Mouse (Mus musculus) heart, adult 2 months (tissue): Measurements from ENCODE around the gene Ip6k3.

Source experiments
- EP300 ChIP-seq: fragments of 200-500 bp; IDR thresholded peaks from 2 replicates; pipeline ENCODE4 v1.6.1; 2011; ENCODE audit warnings: low read depth, low read length, control low read depth; ENCODE audit not compliant: insufficient read depth
- POLR2A ChIP-seq: fragments of 200-500 bp; IDR thresholded peaks from 2 replicates; pipeline ENCODE4 v1.6.1; 2011; ENCODE audit warnings: mild to moderate bottlenecking, low read depth, low read length, control low read depth; ENCODE audit not compliant: insufficient read depth

GRCm38 (mm10) chr17:27131240-27131665 is 36.3 kb downstream of the Ip6k3 start:
- TF ChIP-seq POLR2A (no peak), EP300 (no peak)
